Comparison of ENCODE assay signal across 12 mouse cellular contexts in the genomic region with DNA sequence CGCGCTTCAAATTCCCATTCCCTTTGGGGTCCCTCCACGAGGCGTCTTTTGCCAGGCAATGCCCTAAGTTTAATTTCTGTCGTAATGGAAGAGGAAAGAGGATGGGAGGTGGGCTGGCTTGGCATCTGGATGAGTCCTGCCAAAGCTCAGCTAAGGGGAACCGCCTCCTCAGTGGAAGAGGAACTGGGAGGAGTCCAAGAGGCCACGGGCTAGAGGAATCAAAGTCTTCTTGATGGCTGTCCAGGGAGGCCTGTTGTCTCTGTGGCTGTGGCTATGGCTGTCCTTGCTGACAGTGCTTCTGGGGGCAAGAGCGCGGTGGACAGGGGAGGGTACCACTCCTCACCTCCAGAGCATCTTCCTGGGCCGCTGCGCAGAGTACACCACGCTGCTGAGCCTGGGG. TPM values are rescaled to one million over a fixed set of nuclear protein-coding genes. Genes with fewer than 3 reads are reported as not detected.
DNase-seq lines count a peak whose midpoint lies in the region; ATAC-seq and TF ChIP-seq lines count a peak whose summit lies in the region.
"Had no signal": no experiment of that assay in that cellular context is flagged by ENCODE, and none has a peak within 500 bp of the region (broad histone marks: within the 10 kb centered on the region; RNA-seq: fewer than 3 reads in every experiment).

A gene (plus strand): TSS at position 191 of the 400 bp plus-strand sequence.

- DNase-seq in kidney, adult 2 months, result peak; percentile 57
- DNase-seq in kidney, adult 11 months, result no peak
- peak; percentile 20 to 55 for DNase-seq in kidney, postnatal 25 days
- no peak for DNase-seq in cerebellum, adult 11-12 months
- DNase-seq in urinary bladder, postnatal 10 days (ENCODE audit: low spot score), result no peak
- no peak for DNase-seq in thymus, postnatal 4 days
- DNase-seq: right cerebral cortex, postnatal 14 days had no signal

- TF ChIP-seq CTCF in kidney, adult 2 months (conservative IDR thresholded peaks at IDR 0.05; ENCODE audit: insufficient read depth, insufficient read length, low read depth, low read length), result no peak
- no peak for TF ChIP-seq CTCF in bone marrow, adult 2 months (IDR thresholded peaks at IDR 0.05; ENCODE audit: control insufficient read depth, insufficient read depth, low read length)

- no peaks in the 10 kb centered on the region for H3K36me3 ChIP-seq in kidney, adult 2 months (ENCODE audit: control insufficient read depth, insufficient read depth, low read length)
- H3K36me3 ChIP-seq: forebrain, embryonic 15.5 days; limb, embryonic 12.5 days had no signal

- H3K4me3 ChIP-seq in kidney, adult 2 months (ENCODE audit: insufficient read depth, low read depth, low read length), result peak within 1 kb of the TSS; percentile 24; the same call in 1 of the 2 replicates
- H3K4me3 ChIP-seq in bone marrow, adult 2 months (replicated peaks; ENCODE audit: control insufficient read depth, low read depth, low read length), result peak within 1 kb of the TSS; percentile 56
- H3K4me3 ChIP-seq: forebrain, embryonic 15.5 days; limb, embryonic 12.5 days; myocyte had no signal

- TF ChIP-seq POLR2A in kidney, adult 2 months (IDR thresholded peaks at IDR 0.05; ENCODE audit: low read depth, low read length), result no peak
- TF ChIP-seq POLR2A in bone marrow, adult 2 months (IDR thresholded peaks at IDR 0.05; ENCODE audit: borderline replicate concordance, control insufficient read depth, low read depth, low read length), result no peak

- H3K27ac ChIP-seq in kidney, adult 2 months (ENCODE audit: insufficient read depth, low read depth, low read length), result no peak within 1 kb of the TSS
- H3K27ac ChIP-seq in bone marrow, adult 2 months (ENCODE audit: control insufficient read depth, insufficient read depth, low read depth, low read length, poor library complexity), result peak within 1 kb of the TSS; percentile 52
- H3K27ac ChIP-seq: forebrain, embryonic 15.5 days; limb, embryonic 12.5 days had no signal

- ATAC-seq in megakaryocyte, adult 5-6 weeks (ENCODE audit: poor library complexity, severe bottlenecking), result peak; percentile 98
- ATAC-seq: forebrain, embryonic 15.5 days had no signal

- 45% methylated on average over 12 of the region's 12 CpGs for WGBS in kidney, adult 2 months
- WGBS in bone marrow, adult 2 months, result 50% methylated on average over 12 of the region's 12 CpGs

- H3K27me3 ChIP-seq in kidney, adult 2 months (replicated peaks; ENCODE audit: control insufficient read depth, insufficient read depth, low read length), result no peaks in the 10 kb centered on the region
- H3K27me3 ChIP-seq: forebrain, embryonic 15.5 days had no signal

- no peaks in the 10 kb centered on the region for H3K4me1 ChIP-seq in kidney, adult 2 months (ENCODE audit: control insufficient read depth, insufficient read depth, low read length)
- H3K4me1 ChIP-seq in bone marrow, adult 2 months (ENCODE audit: control insufficient read depth, insufficient read depth, low read length), result peaks cover 2% of the 10 kb centered on the region
- H3K4me1 ChIP-seq: forebrain, embryonic 15.5 days had no signal

RNA-seq across cellular contexts. Expression of the gene that starts here (rescaled TPM):
- polyA plus RNA-seq in kidney, adult 2 months (2012; rRNA removed), result 10.7 and 11.5 TPM in 2 replicates
- polyA plus RNA-seq in bone marrow, adult 2 months (2011; ENCODE audit: insufficient read depth, insufficient read length, low replicate concordance, missing spikeins), result 4.7 and 26.2 TPM in 2 replicates
- total RNA-seq in megakaryocyte, adult 5-6 weeks (2015), result 29.8 and 31.3 TPM in 2 replicates
- total RNA-seq in megakaryocyte, adult 5-6 weeks (2017), result 25.1 and 32.3 TPM in 2 replicates
- polyA plus RNA-seq: forebrain, embryonic 15.5 days; limb, embryonic 12.5 days; myocyte had no signal

Comparison
In these comparisons a context has a peak if more than half of its experiments do, and no peak if none do; other contexts are left out.
1. DNase-seq: peak in kidney, adult 2 months (single experiment) and kidney, postnatal 25 days (2 of 2); none in kidney, adult 11 months (single experiment), cerebellum, adult 11-12 months (single experiment), urinary bladder, postnatal 10 days (single experiment) and thymus, postnatal 4 days (single experiment).